Mouse (Mus musculus): ENCODE data around the gene C1qtnf6. TPM values are rescaled to one million over a fixed set of nuclear protein-coding genes. Genes with fewer than 3 reads are reported as not detected.
A peak's percentile ranks its signal among the peaks of the same experiment; 100 is the strongest.

The C1qtnf6 gene
- total and polyA plus RNA-seq, 3 experiments: 5.7 to 28.1 (median 6.3) TPM

DNA sequence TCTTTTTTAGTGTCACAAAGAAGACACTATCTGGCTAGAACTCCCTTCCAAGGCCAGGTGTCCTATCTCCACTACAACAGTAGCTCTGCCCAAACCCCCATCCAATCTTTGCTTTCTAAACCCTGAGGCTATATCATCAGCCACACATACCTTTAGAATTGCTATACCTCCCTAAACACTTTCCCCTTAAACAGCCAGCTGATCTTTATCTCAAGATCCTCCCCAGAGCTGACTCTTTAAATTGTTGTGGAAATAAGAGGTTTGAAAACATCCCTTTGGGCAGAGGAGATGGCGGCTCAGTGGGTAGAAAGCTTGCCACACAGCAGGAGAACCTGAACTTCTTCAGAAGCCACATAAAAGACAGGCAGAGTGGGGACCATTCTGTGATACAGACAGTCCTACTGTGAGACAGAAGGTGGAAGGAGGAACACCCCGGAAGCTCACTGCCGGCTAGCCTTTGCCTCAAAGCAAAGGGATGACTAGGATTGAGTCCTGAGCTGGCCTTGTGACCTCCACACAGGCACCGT lies 45.1 kb upstream of the C1qtnf6 start:
- no peak overlapping the region for H3K4me3 ChIP-seq (replicated peaks in 1 of 3; ENCODE audit: low read depth in 2 of 3, low read length in 2 of 3, poor library complexity in 1 of 3)
- peaks cover 0 to 5% of the 10 kb centered on the region in 2 experiments for H3K36me3 ChIP-seq (replicated peaks in 1 of 2; ENCODE audit: control insufficient read depth in 1 of 2, insufficient read depth in 1 of 2, low read length in 1 of 2)
- no peak for TF ChIP-seq MAFK (IDR thresholded peaks at IDR 0.05; ENCODE audit: insufficient replicate concordance, low read length)
- TF ChIP-seq ZC3H11A (IDR thresholded peaks at IDR 0.05; ENCODE audit: low read depth, low read length): no peak
- TF ChIP-seq ETS1 (conservative IDR thresholded peaks at IDR 0.05; ENCODE audit: low read depth, low read length): no peak
- TF ChIP-seq POLR2AphosphoS2 (IDR thresholded peaks at IDR 0.05; ENCODE audit: low read depth, low read length): no peak
- TF ChIP-seq JUN (IDR thresholded peaks at IDR 0.05; ENCODE audit: insufficient read depth, low read depth, low read length): no peak
- no peak for TF ChIP-seq TCF12 (IDR thresholded peaks at IDR 0.05; ENCODE audit: low read depth, low read length)
- TF ChIP-seq E2F4 (IDR thresholded peaks at IDR 0.05; ENCODE audit: insufficient replicate concordance, low read depth, low read length): no peak
- TF ChIP-seq SIN3A (IDR thresholded peaks at IDR 0.05; ENCODE audit: low read length): no peak
- peaks cover 9% of the 10 kb centered on the region for H3K79me2 ChIP-seq (replicated peaks; ENCODE audit: control insufficient read depth, extremely low read depth, insufficient read depth, poor library complexity, severe bottlenecking)
- H3K4me2 ChIP-seq (ENCODE audit: insufficient read depth, low read depth, poor library complexity, severe bottlenecking): no peak overlapping the region
- H3K27me3 ChIP-seq (replicated peaks): no peaks in the 10 kb centered on the region
- H3K27ac ChIP-seq (ENCODE audit: insufficient read depth, low read depth): no peak overlapping the region
- dilution Hi-C loops (cut with MboI; ENCODE audit: extremely low pct_ligation_motif_present, extremely low pct_unique_long_range_greater_than_20kb, low sequenced_read_pairs) (no loop called here), in situ Hi-C loops (cut with MboI; ENCODE audit: low pct_ligation_motif_present, low pct_unique_long_range_greater_than_20kb, low sequenced_read_pairs) (no loop called here)
- peaks cover 29 to 60% of the 10 kb centered on the region in 2 experiments for H3K4me1 ChIP-seq (ENCODE audit: control insufficient read depth in 1 of 2, insufficient read depth in 2 of 2)
- H3K9me3 ChIP-seq (replicated peaks; ENCODE audit: low read length): peaks cover 6% of the 10 kb centered on the region
- no peak for DNase-seq (ENCODE audit: extremely low read depth)
- H3K9ac ChIP-seq (ENCODE audit: insufficient read depth, low read depth): no peak overlapping the region

DNA sequence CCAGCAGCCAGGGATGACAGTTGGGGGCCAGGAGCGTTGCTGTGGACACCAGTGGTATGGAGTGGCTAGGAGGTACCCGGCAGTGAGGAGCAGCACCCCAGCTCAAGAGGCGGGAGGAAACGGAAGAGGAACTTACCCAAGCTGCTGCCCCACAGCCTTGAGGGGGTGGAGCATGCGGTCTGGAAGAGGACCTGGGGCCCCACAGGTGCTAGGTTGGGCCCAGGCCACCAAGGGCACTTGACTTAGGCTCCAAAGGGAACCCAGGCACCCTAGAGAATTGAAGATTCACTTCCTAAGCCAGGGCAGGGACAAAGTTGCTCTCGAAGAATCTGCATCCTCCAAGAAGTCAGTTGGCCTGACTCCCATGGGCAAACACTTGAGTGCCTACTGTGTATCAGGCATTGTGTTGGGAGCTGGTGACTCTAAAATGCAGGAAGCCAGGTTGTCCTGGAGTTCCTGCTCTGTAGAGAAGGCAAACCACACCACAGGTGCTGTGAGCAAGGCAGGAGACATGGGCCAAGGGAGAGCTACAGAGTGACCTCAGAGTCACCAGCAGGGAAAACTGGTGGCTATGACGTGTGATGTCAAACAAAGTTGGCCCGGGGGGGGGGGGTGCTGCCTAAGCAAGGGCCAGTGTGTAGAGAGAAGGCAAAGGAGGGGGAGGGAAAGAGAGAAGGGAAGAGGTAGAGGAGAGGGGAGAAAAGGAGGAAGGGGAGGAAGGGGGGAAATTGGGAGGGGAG lies 41.6 kb upstream of the C1qtnf6 start, which contains the start of gene Rac2:
TSS of gene Rac2 (minus strand) at position 126 of the 740 bp plus-strand sequence.
- Histone ChIP-seq H3K79me2 (replicated peaks; ENCODE audit: control insufficient read depth, extremely low read depth, insufficient read depth, poor library complexity, severe bottlenecking) (peaks cover 42% of the 10 kb centered on the region), H3K4me1 (ENCODE audit: control insufficient read depth in 1 of 2, insufficient read depth in 2 of 2) (peaks cover 53 to 74% of the 10 kb centered on the region in 2 experiments), H3K4me2 (ENCODE audit: insufficient read depth, low read depth, poor library complexity, severe bottlenecking) (peak within 1 kb of the TSS; percentile 63), H3K27me3 (replicated peaks) (no peaks in the 10 kb centered on the region), H3K9me3 (replicated peaks; ENCODE audit: low read length) (peaks cover 6% of the 10 kb centered on the region), H3K27ac (ENCODE audit: insufficient read depth, low read depth) (peak within 1 kb of the TSS; percentile 98), H3K9ac (ENCODE audit: insufficient read depth, low read depth) (peak within 1 kb of the TSS; percentile 97), H3K36me3 (replicated peaks in 1 of 2; ENCODE audit: control insufficient read depth in 1 of 2, insufficient read depth in 1 of 2, low read length in 1 of 2) (peaks cover 32 to 40% of the 10 kb centered on the region in 2 experiments), H3K4me3 (replicated peaks in 1 of 3; ENCODE audit: low read depth in 2 of 3, low read length in 2 of 3, poor library complexity in 1 of 3) (peak within 1 kb of the TSS; percentile 72 to 98 (median 87))
- dilution Hi-C loops (cut with MboI; ENCODE audit: extremely low pct_ligation_motif_present, extremely low pct_unique_long_range_greater_than_20kb, low sequenced_read_pairs): no loop called here
- peak; percentile 92 for DNase-seq (ENCODE audit: extremely low read depth)
- in situ Hi-C loops (cut with MboI; ENCODE audit: low pct_ligation_motif_present, low pct_unique_long_range_greater_than_20kb, low sequenced_read_pairs): no loop called here
- TF ChIP-seq HCFC1 (IDR thresholded peaks at IDR 0.05; ENCODE audit: low read depth, low read length) (peak; percentile 54), ZMIZ1 (IDR thresholded peaks at IDR 0.05; ENCODE audit: low read depth, low read length) (peak; percentile 85; the same call in 1 of the 2 replicates), IRF4 (IDR thresholded peaks at IDR 0.05; ENCODE audit: low read depth, low read length) (peak; percentile 33), CHD1 (IDR thresholded peaks at IDR 0.05; ENCODE audit: low read depth, low read length) (no peak; the same call in 1 of the 2 replicates), NELFE (IDR thresholded peaks at IDR 0.05; ENCODE audit: low read depth, low read length) (peak; percentile 89), NRF1 (IDR thresholded peaks at IDR 0.05; ENCODE audit: low read depth, low read length) (peak; percentile 44; the same call in 1 of the 2 replicates), PAX5 (IDR thresholded peaks at IDR 0.05; ENCODE audit: low read length) (no peak), CHD2 (IDR thresholded peaks at IDR 0.05; ENCODE audit: low read length) (peak; percentile 63), TBP (conservative IDR thresholded peaks at IDR 0.05; ENCODE audit: low read depth, low read length) (peak; percentile 73), MYC (IDR thresholded peaks at IDR 0.05; ENCODE audit: low read depth, low read length) (no peak), JUN (IDR thresholded peaks at IDR 0.05; ENCODE audit: insufficient read depth, low read depth, low read length) (0 out of 2 replicates have a peak, but pooled peaks have one; percentile 0), ZNF384 (IDR thresholded peaks at IDR 0.05; ENCODE audit: low read depth, low read length) (no peak), MAZ (IDR thresholded peaks at IDR 0.05; ENCODE audit: low read depth, low read length) (peak; percentile 68), POLR2AphosphoS2 (IDR thresholded peaks at IDR 0.05; ENCODE audit: low read depth, low read length) (peak; percentile 71; the same call in 1 of the 2 replicates), KAT2A (IDR thresholded peaks at IDR 0.05; ENCODE audit: insufficient replicate concordance, low read length) (0 out of 2 replicates have a peak, but pooled peaks have one; percentile 66), EP300 (IDR thresholded peaks at IDR 0.05; ENCODE audit: low read length) (peak; percentile 79; the same call in 1 of the 2 replicates), CTCF (conservative IDR thresholded peaks at IDR 0.05 in 1 of 2, IDR thresholded peaks at IDR 0.05 in 1 of 2; ENCODE audit: low read depth in 2 of 2, low read length in 2 of 2) (no peak), MXI1 (IDR thresholded peaks at IDR 0.05; ENCODE audit: low read depth, low read length) (peak; percentile 59; the same call in 1 of the 2 replicates), ZKSCAN1 (IDR thresholded peaks at IDR 0.05; ENCODE audit: borderline replicate concordance, low read depth, low read length) (peak; percentile 5; the same call in 1 of the 2 replicates), ZC3H11A (IDR thresholded peaks at IDR 0.05; ENCODE audit: low read depth, low read length) (no peak), BHLHE40 (IDR thresholded peaks at IDR 0.05; ENCODE audit: low read depth, low read length) (peak; percentile 73), MEF2A (IDR thresholded peaks at IDR 0.05; ENCODE audit: borderline replicate concordance, low read depth, low read length) (0 out of 2 replicates have a peak, but pooled peaks have one; percentile 22), ELF1 (IDR thresholded peaks at IDR 0.05; ENCODE audit: low read depth, low read length) (peak; percentile 77), GABPA (IDR thresholded peaks at IDR 0.05; ENCODE audit: insufficient replicate concordance, low read depth, low read length) (no peak)

All from CH12.LX (cell line).